Mouse (Mus musculus) lung, adult 2 months (tissue): ENCODE data around the gene Gm26657.

Experiments
- CTCF ChIP-seq: fragments of 200-500 bp; IDR thresholded peaks from 2 replicates; pipeline ENCODE4 v1.5.1; 2011; ENCODE audit warnings: mild to moderate bottlenecking, low read length, control low read depth; ENCODE audit not compliant: insufficient read depth
- POLR2A ChIP-seq: fragments of 200-500 bp; IDR thresholded peaks from 2 replicates; pipeline ENCODE4 v1.6.1; 2011; ENCODE audit warnings: low read depth, mild to moderate bottlenecking, control low read depth, low read length, borderline replicate concordance; ENCODE audit errors: extremely low read depth

GRCm38 (mm10) chr4:56723237-56723636, 16.6 kb upstream of the Gm26657 start:
- TF ChIP-seq CTCF (no peak), POLR2A (no peak)
